Mouse (Mus musculus) E14TG2a.4 (cell line): ENCODE measurements at regions not wholly inside any gene's neighbourhood (a gene's known extent, or its start where the extent isn't known, plus 50 kb on each side); places are given as distances from the start of the nearest gene placed in this dataset.

Experiments used
- H3K27me3 ChIP-seq: 2 replicates; pipeline ENCODE4 v1.6.1; 2014; ENCODE audit warnings: low read length, control low read depth; ENCODE audit not compliant: insufficient read depth
- H3K36me3 ChIP-seq: 2 replicates; pipeline ENCODE4 v1.6.1; 2014; ENCODE audit warnings: low read length, control low read depth; ENCODE audit not compliant: insufficient read depth
- H3K4me1 ChIP-seq: replicated peaks from 2 replicates; pipeline ENCODE4 v1.6.1; 2014; ENCODE audit warnings: low read depth, low read length, control low read depth
- H3K4me3 ChIP-seq: replicated peaks from 2 replicates; pipeline ENCODE4 v1.5.1; 2014; ENCODE audit warnings: mild to moderate bottlenecking, low read length
- H3K9me3 ChIP-seq: 2 replicates; pipeline ENCODE4 v1.6.1; 2014; ENCODE audit warnings: low read length, control low read depth
- CTCF ChIP-seq: conservative IDR thresholded peaks from 2 replicates; pipeline ENCODE4 v1.5.1; 2014; ENCODE audit warnings: low read length
- NANOG ChIP-seq: IDR thresholded peaks from 2 replicates; pipeline ENCODE4 v1.6.1; 2014; ENCODE audit warnings: borderline replicate concordance, low read length, mixed read lengths
- POU5F1 ChIP-seq: IDR thresholded peaks from 2 replicates; pipeline ENCODE4 v1.6.1; 2014; ENCODE audit warnings: low read length, borderline replicate concordance

- Histone ChIP-seq H3K36me3 (no peaks in the 10 kb centered on the region), H3K27me3 (peaks cover 14% of the 10 kb centered on the region; the same call in 1 of the 2 replicates), H3K9me3 (no peaks in the 10 kb centered on the region), H3K4me1 (peaks cover 15% of the 10 kb centered on the region), H3K4me3 (no peak overlapping the region)
- TF ChIP-seq CTCF: no peak
- no peak for TF ChIP-seq POU5F1
- no peak for TF ChIP-seq NANOG
Observed at GRCm38 (mm10) chr6:31129170-31129569, 170.3 kb upstream of the Klf14 start.

GRCm38 (mm10) chr6:31129987-31130386 is 171.1 kb upstream of the Klf14 start:
- H3K4me3 ChIP-seq: no peak overlapping the region
- TF ChIP-seq NANOG (no peak), POU5F1 (no peak), CTCF (no peak)
- no peaks in the 10 kb centered on the region for H3K36me3 ChIP-seq
- H3K27me3 ChIP-seq: peaks cover 14% of the 10 kb centered on the region; the same call in 1 of the 2 replicates
- H3K9me3 ChIP-seq: no peaks in the 10 kb centered on the region
- H3K4me1 ChIP-seq: peaks cover 15% of the 10 kb centered on the region

- Histone ChIP-seq H3K36me3 (no peaks in the 10 kb centered on the region), H3K4me3 (no peak overlapping the region), H3K4me1 (peaks cover 13% of the 10 kb centered on the region), H3K9me3 (no peaks in the 10 kb centered on the region), H3K27me3 (peaks cover 14% of the 10 kb centered on the region; the same call in 1 of the 2 replicates)
- no peak for TF ChIP-seq CTCF
- TF ChIP-seq POU5F1: no peak
- no peak for TF ChIP-seq NANOG
Observed at GRCm38 (mm10) chr6:31130522-31130921, 171.6 kb upstream of the Klf14 start.

GRCm38 (mm10) chr6:31131716-31132115 is 172.8 kb upstream of the Klf14 start:
- Histone ChIP-seq H3K36me3 (no peaks in the 10 kb centered on the region), H3K9me3 (no peaks in the 10 kb centered on the region), H3K27me3 (0 out of 2 replicates have a peak, but pooled peaks cover 4% of the 10 kb centered on the region), H3K4me1 (peaks cover 1% of the 10 kb centered on the region; the same call in 1 of the 2 replicates), H3K4me3 (no peak overlapping the region)
- TF ChIP-seq POU5F1 (no peak), CTCF (no peak), NANOG (no peak)

GRCm38 (mm10) chr6:31132396-31133190 is 173.7 kb upstream of the Klf14 start:
- no peak overlapping the region for H3K4me3 ChIP-seq
- TF ChIP-seq NANOG (no peak), POU5F1 (no peak), CTCF (no peak)
- H3K36me3 ChIP-seq: no peaks in the 10 kb centered on the region

GRCm38 (mm10) chr6:31133896-31134735 is 175.2 kb upstream of the Klf14 start:
- H3K27me3 ChIP-seq: no peaks in the 10 kb centered on the region

More at GRCm38 (mm10) chr6:31132396-31133190, 173.7 kb upstream of the Klf14 start:
- Histone ChIP-seq H3K27me3 (no peaks in the 10 kb centered on the region), H3K9me3 (no peaks in the 10 kb centered on the region), H3K4me1 (no peaks in the 10 kb centered on the region)

GRCm38 (mm10) chr6:31134736-31135077 is 175.8 kb upstream of the Klf14 start:
- TF ChIP-seq CTCF (no peak), NANOG (no peak), POU5F1 (no peak)
- Histone ChIP-seq H3K36me3 (no peaks in the 10 kb centered on the region), H3K4me1 (0 out of 2 replicates have a peak, but pooled peaks cover 4% of the 10 kb centered on the region), H3K27me3 (no peaks in the 10 kb centered on the region), H3K4me3 (no peak overlapping the region), H3K9me3 (no peaks in the 10 kb centered on the region)

More at GRCm38 (mm10) chr6:31133896-31134735, 175.2 kb upstream of the Klf14 start:
- Histone ChIP-seq H3K36me3 (no peaks in the 10 kb centered on the region), H3K9me3 (no peaks in the 10 kb centered on the region), H3K4me3 (no peak overlapping the region), H3K4me1 (0 out of 2 replicates have a peak, but pooled peaks cover 4% of the 10 kb centered on the region)
- TF ChIP-seq NANOG: no peak

GRCm38 (mm10) chr6:31135580-31135979 is 176.7 kb upstream of the Klf14 start:
- H3K9me3 ChIP-seq: no peaks in the 10 kb centered on the region
- TF ChIP-seq NANOG (no peak), POU5F1 (no peak), CTCF (no peak)
- H3K36me3 ChIP-seq: no peaks in the 10 kb centered on the region
- no peak overlapping the region for H3K4me3 ChIP-seq
- H3K27me3 ChIP-seq: no peaks in the 10 kb centered on the region
- 0 out of 2 replicates have a peak, but pooled peaks cover 4% of the 10 kb centered on the region for H3K4me1 ChIP-seq
